Mouse (Mus musculus) brain, embryonic 14.5 days (tissue): ENCODE results near the gene Dbf4.

ENCODE experiments used
- CTCF ChIP-seq: fragments of 200-500 bp; IDR thresholded peaks from 2 replicates; pipeline ENCODE4 v1.5.1; 2012; ENCODE audit warnings: inconsistent platforms, mild to moderate bottlenecking, moderate library complexity, borderline replicate concordance; ENCODE audit not compliant: insufficient read depth, insufficient read length; ENCODE audit errors: extremely low read depth
- POLR2A ChIP-seq: fragments of 200-500 bp; IDR thresholded peaks from 2 replicates; pipeline ENCODE4 v1.6.1; 2012; ENCODE audit warnings: mild to moderate bottlenecking, inconsistent platforms, borderline replicate concordance; ENCODE audit not compliant: poor library complexity, insufficient read depth, insufficient read length, severe bottlenecking; ENCODE audit errors: extremely low read depth

- no peak for TF ChIP-seq CTCF
- TF ChIP-seq POLR2A, result no peak
Observed at GRCm38 (mm10) chr5:8356326-8356725, 66.2 kb downstream of the Dbf4 start.
